Mouse (Mus musculus) lung, embryonic 16.5 days (tissue): ENCODE data around the gene Serpina3j. TPM values are rescaled to one million over a fixed set of nuclear protein-coding genes. Genes with fewer than 3 reads are reported as not detected.
"Not testable (repeated sequence)": the region's sequence is repeated elsewhere in the genome, so short reads cannot be mapped to it uniquely, and the experiment has no call there.

Experiments
- ATAC-seq: fragments of 200-750 bp; cut with Nextera tagmentation; 2 replicates; pipeline ENCODE4 v1.8.0; 2017; ENCODE audit warnings: low read depth, mild to moderate bottlenecking, moderate library complexity
- H3K27ac ChIP-seq: fragments of 300-500 bp; sonication (generic); 2 replicates; pipeline ENCODE4 v1.5.1; 2014; ENCODE audit warnings: mild to moderate bottlenecking, control low read depth, low read length
- H3K27me3 ChIP-seq: fragments of 300-500 bp; sonication (generic); 2 replicates; pipeline ENCODE4 v1.6.1; 2014; ENCODE audit warnings: low read depth, low read length, mixed read lengths; ENCODE audit not compliant: control insufficient read depth, insufficient read depth
- H3K36me3 ChIP-seq: fragments of 300-500 bp; sonication (generic); 2 replicates; pipeline ENCODE4 v1.6.1; 2014; ENCODE audit warnings: low read length; ENCODE audit not compliant: control insufficient read depth, insufficient read depth
- H3K4me1 ChIP-seq: fragments of 300-500 bp; sonication (generic); replicated peaks from 2 replicates; pipeline ENCODE4 v1.6.1; 2014; ENCODE audit warnings: low read length, mixed read lengths; ENCODE audit not compliant: control insufficient read depth, insufficient read depth
- H3K4me2 ChIP-seq: fragments of 300-500 bp; sonication (generic); 2 replicates; pipeline ENCODE4 v1.6.1; 2014; ENCODE audit warnings: low read depth, low read length, control low read depth
- H3K4me3 ChIP-seq: fragments of 300-500 bp; sonication (generic); 2 replicates; pipeline ENCODE4 v1.5.1; 2014; ENCODE audit warnings: mild to moderate bottlenecking, low read length, control low read depth
- H3K9ac ChIP-seq: fragments of 300-500 bp; sonication (generic); 2 replicates; pipeline ENCODE4 v1.6.1; 2014; ENCODE audit warnings: low read length, control low read depth
- H3K9me3 ChIP-seq: fragments of 300-500 bp; sonication (generic); 2 replicates; pipeline ENCODE4 v1.6.1; 2016; ENCODE audit warnings: low read length; ENCODE audit not compliant: control insufficient read depth
- WGBS: fragments of 180-500 bp; shearing (Covaris S2); extraction: QIAGEN DNeasy Blood & Tissue Kit; methylation state at CpG from one replicate; pipeline ENCODE4 v1.1.7; 2014; 5-methylcytosine and 5-hydroxymethylcytosine counted together
- polyA plus RNA-seq: library from polyadenylated mRNA; unstranded; fragments of >200 nt; fragmentation: Nextera tagmentation; extraction: Ambion mirVana; gene quantifications from 2 replicates; pipeline ENCODE4 v1.2.1, GENCODE M21; 2015

The Serpina3j gene
- polyA plus RNA-seq, 1 experiment from 2014 or later: not detected

GRCm38 (mm10) chr12:104351812-104352211, 37.5 kb downstream of the Serpina3j start:
- not testable (repeated sequence) for H3K27ac ChIP-seq, H3K9ac ChIP-seq, H3K4me2 ChIP-seq, H3K4me1 ChIP-seq, H3K9me3 ChIP-seq, H3K4me3 ChIP-seq, H3K27me3 ChIP-seq, ATAC-seq, H3K36me3 ChIP-seq
- 25% methylated on average over 3 of the region's 3 CpGs for WGBS

- WGBS: 74% methylated on average over 3 of the region's 3 CpGs
- H3K4me3 ChIP-seq: no peak overlapping the region
- H3K27ac ChIP-seq: no peak overlapping the region
- H3K36me3 ChIP-seq: no peaks in the 10 kb centered on the region
- no peak overlapping the region for H3K4me2 ChIP-seq
- H3K4me1 ChIP-seq: no peaks in the 10 kb centered on the region
- ATAC-seq: no peak
- H3K9ac ChIP-seq: no peak overlapping the region
- no peaks in the 10 kb centered on the region for H3K9me3 ChIP-seq
- H3K27me3 ChIP-seq: no peaks in the 10 kb centered on the region
These were observed 41.7 kb downstream of the Serpina3j start for GRCm38 (mm10) chr12:104356006-104356405.

- Histone ChIP-seq H3K36me3 (no peaks in the 10 kb centered on the region), H3K4me2 (no peak overlapping the region), H3K9ac (no peak overlapping the region), H3K27ac (no peak overlapping the region), H3K9me3 (no peaks in the 10 kb centered on the region), H3K4me1 (no peaks in the 10 kb centered on the region), H3K27me3 (no peaks in the 10 kb centered on the region), H3K4me3 (no peak overlapping the region)
- no peak for ATAC-seq
- 73% methylated on average over 3 of the region's 3 CpGs for WGBS
These were observed 55.6 kb downstream of the Serpina3j start for GRCm38 (mm10) chr12:104369986-104370385.

Other genes starting within 250 kb of the Serpina3j start
- gene Serpina5, start 213.4 kb upstream of the Serpina3j start, polyA plus RNA-seq: not detected in 2 replicates
- not detected in 2 replicates for gene Serpina3a, start 201.8 kb upstream of the Serpina3j start, polyA plus RNA-seq
- gene Serpina3b, start 186.6 kb upstream of the Serpina3j start, polyA plus RNA-seq: not detected in 2 replicates
- 0.06 and 0.28 TPM in 2 replicates for gene Serpina3c, start 160.7 kb upstream of the Serpina3j start, polyA plus RNA-seq
- 0.06 and 0.14 TPM in 2 replicates for gene Serpina3f, start 100.0 kb upstream of the Serpina3j start, polyA plus RNA-seq
- gene Serpina3g, start 78.3 kb upstream of the Serpina3j start, polyA plus RNA-seq: 2.7 and 4.0 TPM in 2 replicates
- 0.23 and 0.68 TPM in 2 replicates for gene Serpina3i, start 51.4 kb upstream of the Serpina3j start, polyA plus RNA-seq
- not detected in 2 replicates for gene Serpina3k, start 23.9 kb downstream of the Serpina3j start, polyA plus RNA-seq
- gene Serpina3m, start 23.9 kb downstream of the Serpina3j start, polyA plus RNA-seq: not detected in 2 replicates
- gene Serpina3n, start 92.2 kb downstream of the Serpina3j start, polyA plus RNA-seq: 0.11 and 0.33 TPM in 2 replicates
- gene Gsc, start 158.8 kb downstream of the Serpina3j start, polyA plus RNA-seq: 0.23 and 0.31 TPM in 2 replicates